Mouse (Mus musculus): Measurements from ENCODE around the gene Micu2.
A peak's percentile ranks its signal among the peaks of the same experiment; 100 is the strongest.

The Micu2 gene

GRCm38 (mm10) chr14:57998526-57999401, at the start of gene Micu2:
Gene Micu2 (minus strand): TSS chr14:57999262.
- peak; percentile 86 for DNase-seq (ENCODE audit: low spot score)

DNA sequence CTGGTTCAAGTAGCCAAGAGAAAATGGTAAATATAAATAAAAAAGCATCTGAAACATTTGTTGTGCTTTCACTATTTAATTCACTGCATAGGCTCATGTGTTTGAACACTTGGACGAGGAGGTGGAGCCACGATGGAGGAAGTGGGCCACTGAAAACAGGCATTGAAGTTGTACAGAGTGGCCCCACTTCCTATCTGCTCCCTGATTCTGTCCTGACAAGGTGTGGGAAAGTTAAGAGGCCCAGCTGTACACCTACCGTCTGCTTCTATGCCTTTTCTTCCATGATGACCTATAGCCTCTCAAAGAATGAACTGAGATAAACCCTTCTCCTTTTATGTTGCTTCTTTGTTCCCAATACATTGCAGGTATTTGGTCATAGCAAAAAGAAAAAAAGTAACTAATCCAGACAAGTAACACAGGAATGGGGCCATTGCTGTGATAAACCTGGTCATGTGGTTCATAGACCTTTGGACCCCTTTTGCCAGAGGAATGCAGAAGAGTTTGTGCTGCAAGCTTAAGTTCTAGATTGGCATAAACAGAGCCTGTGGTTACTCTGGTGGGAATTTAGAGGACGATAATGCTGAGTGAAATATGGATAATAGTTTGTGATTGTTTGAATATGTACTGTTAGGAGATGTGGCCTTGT, 47.7 kb upstream of the Micu2 start:
- DNase-seq (ENCODE audit: low spot score), result no peak

DNA sequence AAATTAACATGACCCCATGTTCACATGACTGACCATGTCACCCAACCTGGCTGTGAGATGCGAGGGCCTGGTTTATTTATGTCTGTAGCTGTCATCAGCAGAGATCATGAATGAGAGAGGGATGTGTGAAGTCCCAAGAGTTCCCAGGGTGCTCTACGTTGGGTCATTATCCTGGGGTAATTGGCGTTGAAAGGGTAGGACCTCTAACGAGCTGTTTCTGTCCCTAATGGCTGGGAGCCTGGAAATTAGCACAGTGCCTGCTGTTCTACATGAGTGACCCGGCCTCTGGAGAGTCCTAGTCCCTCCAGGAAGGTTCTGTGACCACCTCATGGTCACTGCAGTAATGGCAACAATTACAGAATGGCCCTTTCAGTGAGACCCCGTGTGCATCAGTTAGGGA, 37.1 kb upstream of the Micu2 start:
- no peak for DNase-seq (ENCODE audit: low spot score)

DNA sequence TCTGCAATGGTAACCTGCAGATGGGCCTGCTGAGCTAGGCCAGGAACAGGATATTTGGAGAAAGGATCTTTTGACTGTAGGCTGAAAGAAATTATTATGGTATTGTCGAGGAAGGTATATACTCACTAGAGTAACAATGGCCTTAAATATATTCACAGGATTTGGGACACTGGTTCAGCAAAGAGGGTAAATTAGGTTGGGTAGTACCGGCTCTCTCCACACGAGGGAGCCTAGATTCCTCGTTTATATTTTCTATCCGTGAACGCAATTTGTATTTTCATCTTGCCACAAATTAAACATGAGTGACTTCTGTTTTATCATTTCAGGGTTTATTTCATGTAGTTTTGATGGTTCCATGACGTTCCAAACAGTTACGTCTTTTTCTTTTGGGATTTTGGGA, 35.5 kb upstream of the Micu2 start:
- DNase-seq (ENCODE audit: low spot score), result peak; percentile 28

DNA sequence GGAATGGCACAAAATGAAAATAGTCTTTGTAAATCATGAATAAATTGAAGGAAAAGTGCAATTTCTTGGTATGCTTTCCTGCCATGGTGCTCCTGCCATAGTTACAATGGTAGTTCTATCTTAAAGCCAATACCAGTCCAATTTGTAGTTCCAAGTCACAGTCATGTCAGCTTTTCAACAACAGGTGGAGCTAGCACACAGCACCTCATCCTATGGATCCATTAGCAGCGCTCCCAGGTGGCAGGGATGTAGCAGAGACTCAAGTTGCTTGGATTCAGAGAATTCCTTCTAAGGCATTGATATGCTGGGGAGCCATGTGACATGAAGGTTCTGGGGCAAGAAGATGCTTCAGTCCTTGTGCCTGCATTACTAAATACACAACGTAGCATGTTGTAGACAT, 19.8 kb upstream of the Micu2 start:
- no peak for DNase-seq (ENCODE audit: low spot score)

DNA sequence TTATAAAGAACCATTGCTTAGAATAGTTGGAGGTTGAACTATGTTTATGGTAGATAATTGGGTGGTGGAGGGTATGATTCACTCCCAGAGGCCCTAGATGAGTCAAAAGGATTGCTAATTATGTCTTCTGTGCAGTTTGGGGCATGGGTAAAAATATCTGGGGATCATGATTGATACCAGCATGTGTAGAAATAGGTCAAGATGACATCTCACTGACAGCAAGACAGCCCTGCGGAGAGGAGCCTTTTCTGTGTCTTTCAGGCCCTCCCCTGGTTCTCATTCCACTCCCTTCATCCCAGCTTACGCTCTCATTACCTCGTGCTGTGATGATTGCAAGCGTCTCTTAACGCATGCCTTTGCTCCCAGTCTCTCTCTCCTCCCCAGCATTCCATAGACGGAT, 4.8 kb upstream of the Micu2 start:
- DNase-seq (ENCODE audit: low spot score), result no peak

- no peak for DNase-seq (ENCODE audit: low spot score)
These were observed 3.1 kb upstream of the Micu2 start for GRCm38 (mm10) chr14:58002161-58002560.

DNA sequence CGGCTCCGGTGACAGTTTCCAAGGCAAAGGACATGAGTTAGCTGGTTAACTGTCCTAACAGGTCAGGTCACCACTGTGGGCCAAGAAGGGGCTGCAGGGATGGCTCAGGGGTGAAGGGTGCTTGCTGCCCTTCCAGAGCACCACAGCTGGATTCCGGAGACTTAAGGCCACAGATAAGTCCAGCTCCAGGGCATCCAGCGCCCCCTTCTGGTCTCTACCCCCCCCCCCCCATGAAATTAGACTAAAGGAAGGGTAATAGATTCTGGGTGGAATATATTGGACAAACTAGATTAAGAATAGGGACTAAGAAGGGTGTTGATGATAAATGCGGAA, 306 bp upstream of the Micu2 start:
- no peak for DNase-seq (ENCODE audit: low spot score)

GRCm38 (mm10) chr14:57997431-57997830, 1.6 kb downstream of the Micu2 start:
- no peak for DNase-seq (ENCODE audit: low spot score)

GRCm38 (mm10) chr14:57996210-57996609, 2.9 kb downstream of the Micu2 start:
- DNase-seq (ENCODE audit: low spot score), result no peak

GRCm38 (mm10) chr14:57991761-57992160, 7.3 kb downstream of the Micu2 start:
- DNase-seq (ENCODE audit: low spot score), result no peak

GRCm38 (mm10) chr14:57989162-57989561, 9.9 kb downstream of the Micu2 start:
- DNase-seq (ENCODE audit: low spot score), result no peak

- no peak for DNase-seq (ENCODE audit: low spot score)
These were observed 13.3 kb downstream of the Micu2 start for GRCm38 (mm10) chr14:57985780-57986179.

DNA sequence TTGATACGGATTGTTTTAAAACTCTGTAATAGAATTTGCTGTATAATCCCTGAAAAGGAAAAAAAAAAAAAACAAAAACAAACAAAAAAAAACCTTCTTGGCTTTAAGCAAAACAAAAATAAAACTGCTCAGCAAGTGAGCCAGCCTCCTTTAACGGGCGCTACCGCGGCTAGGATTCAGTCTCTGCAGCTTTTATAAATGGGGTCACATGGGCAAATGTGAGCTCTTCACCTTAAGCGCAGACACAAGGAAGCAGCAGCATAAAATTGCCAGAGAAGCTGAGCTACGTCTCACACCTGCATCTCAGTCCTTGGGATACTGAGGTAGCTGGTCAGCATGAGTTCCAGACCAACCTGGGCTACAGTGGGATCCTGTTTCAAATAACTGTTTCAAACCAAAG, 16.6 kb downstream of the Micu2 start:
- DNase-seq (ENCODE audit: low spot score), result no peak

GRCm38 (mm10) chr14:57981720-57982418, 17.2 kb downstream of the Micu2 start:
- no peak for DNase-seq (ENCODE audit: low spot score)

GRCm38 (mm10) chr14:57980776-57981175, 18.3 kb downstream of the Micu2 start:
- DNase-seq (ENCODE audit: low spot score), result no peak

DNA sequence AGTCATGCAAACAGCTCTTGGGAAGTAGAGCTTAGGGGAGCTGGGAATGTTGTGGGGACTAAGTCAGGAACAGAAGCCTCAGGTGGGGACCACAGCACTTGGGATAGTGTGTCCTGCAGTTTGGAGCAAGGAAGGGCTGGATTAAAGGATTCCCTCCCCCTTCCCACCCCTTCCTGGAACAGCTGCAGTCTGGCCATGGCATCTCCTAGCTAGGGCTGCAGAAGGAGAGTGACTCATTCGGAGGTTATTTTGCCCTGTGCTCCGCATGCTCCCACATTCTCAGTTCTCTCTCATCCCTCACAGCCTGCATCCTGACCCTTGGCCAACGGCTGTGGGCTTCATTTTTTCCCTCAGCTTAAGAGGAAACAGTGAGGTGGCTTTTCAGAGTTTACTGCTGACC, 18.9 kb downstream of the Micu2 start:
- DNase-seq (ENCODE audit: low spot score), result no peak

DNA sequence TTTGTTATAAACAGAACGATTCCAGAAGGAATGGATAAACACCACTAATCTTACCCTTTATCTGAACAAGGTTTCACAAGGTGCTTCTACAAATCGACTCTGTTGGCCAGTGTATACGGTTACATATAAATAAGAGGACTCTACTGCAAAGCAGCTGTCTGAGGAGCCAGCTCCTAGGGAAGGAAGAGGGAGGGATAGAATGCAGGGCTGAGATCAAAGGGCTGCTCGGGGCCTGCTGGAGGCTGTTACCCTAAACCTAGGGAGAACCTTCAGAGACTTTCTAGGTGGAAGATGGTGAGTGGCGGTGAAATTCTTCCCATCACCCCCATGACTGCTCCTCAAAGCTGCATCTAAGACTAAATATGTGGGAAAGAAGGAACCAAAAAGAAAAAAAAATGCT, 20.9 kb downstream of the Micu2 start:
- no peak for DNase-seq (ENCODE audit: low spot score)

DNA sequence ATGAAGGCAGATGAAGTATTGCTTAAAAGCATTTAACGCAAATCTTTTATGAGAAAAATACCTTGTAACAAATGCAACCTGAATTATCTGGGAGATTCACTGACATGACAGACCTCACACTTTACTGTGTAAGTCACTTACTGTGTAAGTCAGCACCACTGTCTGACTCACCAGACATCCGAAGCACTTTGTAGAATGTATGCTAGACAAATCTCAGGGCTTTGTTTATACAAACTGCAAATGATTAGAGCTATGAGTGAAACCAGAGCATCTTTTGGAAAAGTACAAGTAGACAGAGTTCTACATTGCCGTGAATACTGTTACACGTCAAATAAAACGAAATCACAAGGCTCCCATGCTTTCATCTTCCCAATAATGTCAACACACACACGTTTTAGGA, 23.4 kb downstream of the Micu2 start:
- DNase-seq (ENCODE audit: low spot score), result no peak

DNA sequence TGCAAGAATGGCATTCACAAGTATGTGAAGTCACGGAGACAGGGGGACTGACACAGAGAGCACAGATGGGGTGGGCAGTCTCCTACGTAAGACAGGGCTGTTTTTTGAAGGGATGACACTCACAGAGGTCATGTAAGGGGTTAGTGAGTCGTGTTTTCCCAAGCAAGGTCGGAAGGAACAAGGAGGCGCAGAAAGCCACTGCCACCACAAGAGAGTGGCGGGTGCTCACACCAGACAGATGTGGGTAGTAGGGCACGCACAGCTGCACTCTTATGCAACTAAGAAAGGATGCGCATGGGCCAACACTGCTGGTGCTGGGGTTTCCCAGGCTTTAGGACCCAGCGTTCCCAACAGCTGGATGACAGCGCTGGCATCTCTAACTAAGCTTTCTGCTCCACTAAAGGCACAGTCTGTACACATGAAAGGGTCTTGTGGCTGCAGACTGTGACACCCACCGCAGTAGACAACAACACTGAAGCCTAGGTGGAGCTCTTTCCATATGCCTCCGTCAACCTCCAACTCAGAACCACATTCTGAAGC, 27.0 kb downstream of the Micu2 start:
- no peak for DNase-seq (ENCODE audit: low spot score)

DNA sequence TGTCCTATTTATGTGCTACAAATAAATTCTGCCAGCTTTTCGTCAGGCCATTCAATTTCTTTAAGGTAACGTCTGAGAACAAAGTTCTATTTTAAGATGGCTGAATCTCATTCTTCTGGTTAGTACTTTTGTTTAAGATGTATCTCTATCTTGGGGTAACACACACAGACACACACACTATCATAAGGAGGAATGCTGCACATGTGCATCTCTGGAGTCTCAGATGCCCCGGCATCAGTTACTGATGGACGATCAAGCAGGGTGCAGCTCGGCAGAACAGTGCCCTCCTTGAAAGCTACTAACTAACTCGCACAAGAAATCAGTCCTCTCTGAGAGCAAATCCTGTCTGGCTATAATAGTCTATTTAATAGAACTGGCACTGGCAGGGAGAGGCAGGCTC, 30.2 kb downstream of the Micu2 start:
- DNase-seq (ENCODE audit: low spot score), result no peak

DNA sequence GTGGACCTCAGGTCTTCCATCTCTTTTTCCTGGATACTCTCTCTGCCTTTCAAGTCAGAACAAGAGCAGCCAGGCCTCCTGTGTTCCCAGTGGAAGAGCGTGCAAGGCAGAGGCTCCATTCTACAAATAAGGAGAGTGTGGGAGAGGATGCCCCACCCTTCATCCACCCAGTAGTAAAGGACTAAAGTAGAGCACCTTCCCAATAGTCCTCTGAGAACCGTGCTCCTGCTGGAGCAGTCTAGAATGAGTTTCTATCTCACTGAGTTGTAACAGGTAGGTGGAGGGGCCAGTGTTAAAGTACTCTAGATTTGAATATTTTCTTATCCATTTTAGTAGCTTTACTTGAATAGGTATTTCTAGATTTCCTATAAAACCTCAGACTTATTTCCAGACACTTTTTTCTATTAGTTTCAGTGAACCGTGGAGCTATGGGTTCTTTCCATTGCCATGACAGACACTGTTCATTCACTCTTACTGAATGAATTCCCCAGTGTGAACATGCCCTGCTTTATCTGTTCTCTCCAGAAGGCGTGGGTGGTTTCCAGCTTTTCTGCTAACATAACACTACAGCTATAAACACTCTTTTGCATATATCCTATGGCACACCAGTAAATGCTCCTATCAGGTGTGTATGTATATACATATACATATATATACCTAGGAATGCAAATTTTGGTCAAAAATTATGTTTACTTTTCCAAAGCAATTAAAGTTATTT, 31.8 kb downstream of the Micu2 start:
- no peak for DNase-seq (ENCODE audit: low spot score)
